Mouse (Mus musculus) neutrophil, adult 65 days (primary cell): ENCODE data around the gene Vmn1r198. TPM values are rescaled to one million over a fixed set of nuclear protein-coding genes. Genes with fewer than 3 reads are reported as not detected.

Source experiments
- total RNA-seq: library from RNA; stranded (reverse); gene quantifications from 2 replicates; pipeline ENCODE4 v1.2.4, GENCODE M21; 2023

Gene Vmn1r198
- total RNA-seq, result not detected in 2 replicates

DNA sequence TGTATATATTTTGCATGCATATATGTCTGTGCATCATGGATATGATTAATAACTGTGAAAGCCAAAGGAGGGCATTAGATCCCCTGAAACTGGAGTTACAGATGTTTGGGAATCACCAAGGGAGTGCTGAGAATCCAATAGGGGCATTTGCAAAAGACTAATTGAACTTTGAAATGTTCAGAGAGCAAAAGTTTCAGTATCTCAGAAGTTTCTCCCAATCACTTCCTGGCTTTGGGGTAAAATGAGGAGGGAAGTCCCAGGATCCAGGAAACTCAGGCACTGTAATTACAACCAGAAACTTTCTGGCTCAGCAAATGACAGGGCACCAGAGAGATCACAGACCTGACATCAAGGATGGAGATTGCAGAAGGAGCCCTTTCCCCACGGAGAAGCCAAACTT is at the start of gene Vmn1r198:
Vmn1r198 (plus strand) TSS at position 301 of the 400 bp plus-strand sequence.

DNA sequence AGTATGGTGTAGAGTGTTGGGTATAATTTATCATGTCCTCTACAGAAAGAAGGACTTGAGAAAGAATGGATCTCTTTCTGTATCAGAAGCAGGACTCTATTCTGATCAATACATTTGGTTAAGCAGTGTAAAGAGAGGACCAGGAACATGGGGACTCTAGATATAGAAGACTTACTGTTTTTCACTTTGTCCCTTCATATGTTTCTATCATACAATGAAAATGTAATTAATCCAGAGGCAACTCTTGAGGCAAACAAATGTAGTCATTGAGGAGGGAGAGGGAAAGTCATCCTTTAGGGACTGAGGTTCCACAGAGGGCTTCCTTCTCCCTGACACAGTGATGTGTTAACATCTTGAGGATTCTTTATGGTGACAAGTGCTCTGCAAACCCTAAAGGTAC is 25.9 kb upstream of the Vmn1r198 start, which contains the start of gene Vmn1r197:
Vmn1r197 (plus strand) TSS at position 301 of the 400 bp plus-strand sequence.

DNA sequence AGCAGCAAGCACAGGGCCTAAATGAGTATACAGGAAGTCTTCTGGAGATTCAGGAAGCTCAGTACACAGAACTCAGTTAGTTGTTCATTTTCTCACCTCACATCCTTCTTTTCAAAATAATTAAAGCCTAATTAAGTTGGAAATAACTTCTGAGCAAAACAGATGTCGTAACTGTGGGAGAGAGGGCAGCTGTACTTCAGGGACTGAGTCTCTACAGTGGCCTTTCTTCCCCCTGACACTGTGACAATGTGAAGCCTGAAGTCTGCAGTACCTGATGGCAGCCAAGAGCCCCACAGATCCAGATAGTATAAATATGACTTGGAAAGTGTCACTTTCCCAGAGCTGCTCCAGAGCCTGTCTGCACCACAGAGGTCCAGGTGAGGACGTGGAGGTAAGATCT is 29.4 kb downstream of the Vmn1r198 start, which contains the start of gene Vmn1r199:
Vmn1r199 (plus strand) TSS at position 301 of the 400 bp plus-strand sequence.

DNA sequence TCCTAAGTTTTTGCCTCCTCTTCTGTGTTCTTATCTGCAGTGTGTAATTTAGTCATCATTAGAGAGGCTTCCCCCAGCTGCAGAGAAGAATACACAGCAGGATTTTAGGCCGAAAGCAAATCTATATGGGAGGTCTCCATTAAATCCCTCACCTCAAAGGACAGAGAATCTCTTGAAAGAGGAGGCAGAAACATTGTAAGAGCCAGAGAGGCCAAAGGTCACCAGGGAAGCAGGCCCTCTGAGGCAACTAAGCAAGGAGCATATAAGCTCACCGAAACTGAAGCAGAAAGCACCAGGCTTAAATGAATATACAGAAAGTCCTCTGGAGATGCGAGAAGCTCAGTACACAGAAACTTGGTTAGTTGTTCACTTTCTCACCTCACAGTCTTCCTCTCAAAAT is 39.9 kb downstream of the Vmn1r198 start, which contains the start of gene Vmn1r200:
Vmn1r200 (plus strand) TSS at position 301 of the 400 bp plus-strand sequence.

Other genes with a start within 250 kb of the Vmn1r198 start
- not detected in 2 replicates for gene Vmn1r189, start 244.5 kb upstream of the Vmn1r198 start, total RNA-seq
- gene Vmn1r191, start 166.4 kb upstream of the Vmn1r198 start, total RNA-seq, result not detected in 2 replicates
- gene Vmn1r192, start 159.2 kb upstream of the Vmn1r198 start, total RNA-seq, result not detected in 2 replicates
- gene Vmn1r193, start 127.2 kb upstream of the Vmn1r198 start, total RNA-seq, result not detected in 2 replicates
- not detected in 2 replicates for gene Vmn1r194, start 106.1 kb upstream of the Vmn1r198 start, total RNA-seq
- not detected in 2 replicates for gene Vmn1r195, start 79.8 kb upstream of the Vmn1r198 start, total RNA-seq
- gene Vmn1r196, start 60.4 kb upstream of the Vmn1r198 start, total RNA-seq, result not detected in 2 replicates
- not detected in 2 replicates for gene Vmn1r197, start 25.8 kb upstream of the Vmn1r198 start, total RNA-seq
- not detected in 2 replicates for gene Vmn1r199, start 29.5 kb downstream of the Vmn1r198 start, total RNA-seq
- gene Vmn1r200, start 40.0 kb downstream of the Vmn1r198 start, total RNA-seq, result not detected in 2 replicates
- not detected in 2 replicates for gene Vmn1r201, start 121.6 kb downstream of the Vmn1r198 start, total RNA-seq
- not detected in 2 replicates for gene Vmn1r202, start 155.0 kb downstream of the Vmn1r198 start, total RNA-seq
- gene Vmn1r203, start 167.8 kb downstream of the Vmn1r198 start, total RNA-seq, result not detected in 2 replicates
- not detected in 2 replicates for gene Vmn1r204, start 202.8 kb downstream of the Vmn1r198 start, total RNA-seq
- not detected in 2 replicates for gene Vmn1r205, start 242.6 kb downstream of the Vmn1r198 start, total RNA-seq